ENCODE assay signal across 9 mouse cellular contexts in genomic region chr1:59009250-59009649, GRCm38 (mm10). TPM values are rescaled to one million over a fixed set of nuclear protein-coding genes. Genes with fewer than 3 reads are reported as not detected.
DNase-seq lines count a peak whose midpoint lies in the region; ATAC-seq lines count a peak whose summit lies in the region.
"Had no signal": no experiment of that assay in that cellular context is flagged by ENCODE, and none has a peak within 500 bp of the region (broad histone marks: within the 10 kb centered on the region; RNA-seq: fewer than 3 reads in every experiment).

No protein-coding gene starts in this region.

- intact Hi-C loops in gastrocnemius, postnatal 36 days (cut with DNase I) = loop anchor here (10.0 kb wide), 1 partner anchor 226 kb away; the partner anchor contains the start of gene Als2

- H3K4me3 ChIP-seq in kidney, embryonic 15.5 days (replicated peaks) = no peak overlapping the region

- H3K9ac ChIP-seq in kidney, embryonic 15.5 days = no peak overlapping the region

- H3K4me2 ChIP-seq in kidney, embryonic 15.5 days = no peak overlapping the region

- H3K9me3 ChIP-seq in kidney, embryonic 15.5 days (replicated peaks) = no peaks in the 10 kb centered on the region

- 41% methylated on average over 4 of the region's 4 CpGs for WGBS in kidney, embryonic 15.5 days

- H3K36me3 ChIP-seq in kidney, embryonic 15.5 days = no peaks in the 10 kb centered on the region

- no peaks in the 10 kb centered on the region for H3K27me3 ChIP-seq in kidney, embryonic 15.5 days

- H3K27ac ChIP-seq in kidney, embryonic 15.5 days = no peak overlapping the region

- ATAC-seq in kidney, embryonic 15.5 days (replicated peaks; ENCODE audit: low FRiP score) = no peak

- H3K4me1 ChIP-seq in kidney, embryonic 15.5 days = no peaks in the 10 kb centered on the region

- peak; percentile 20 for DNase-seq in kidney, adult 18-20 months
- DNase-seq in CD4-positive helper T cell, adult 2 months (ENCODE audit: low read depth, low spot score) = peak; percentile 7
- peak; percentile 22 for DNase-seq in R1 (ENCODE audit: low read depth, low spot score)
- DNase-seq in kidney, postnatal 25 days = peak; percentile 47 to 60
- no peak for DNase-seq in gastrocnemius, postnatal 36 days
- no peak for DNase-seq in T-cell, adult 2 months (ENCODE audit: low spot score)
- DNase-seq in urinary bladder, postnatal 10 days (ENCODE audit: low spot score) = no peak
- DNase-seq: cerebellum, adult 18-20 months had no signal

RNA-seq across cellular contexts. Expression of gene Stradb, which starts 35.9 kb away (rescaled TPM):
- 27.0 and 29.5 TPM in 2 replicates for polyA plus RNA-seq in kidney, embryonic 15.5 days (2015; fragmentation: Nextera tagmentation; extraction: Ambion mirVana)
- 100 to 1,000 TPM; 134 to 135 TPM for total RNA-seq in gastrocnemius, postnatal 36 days (2021)

RNA-seq across cellular contexts. Expression of gene Trak2, which starts 36.0 kb away (rescaled TPM):
- 14.3 and 15.1 TPM in 2 replicates for polyA plus RNA-seq in kidney, embryonic 15.5 days (2015; fragmentation: Nextera tagmentation; extraction: Ambion mirVana)
- total RNA-seq in gastrocnemius, postnatal 36 days (2021) = 10 to 100 TPM; 68.8 to 84.1 TPM

Comparison
In these comparisons a context has a peak if more than half of its experiments do, and no peak if none do; other contexts are left out.
1. DNase-seq: peak in kidney, adult 18-20 months (single experiment), CD4-positive helper T cell, adult 2 months (single experiment), R1 (single experiment) and kidney, postnatal 25 days (2 of 2); none in gastrocnemius, postnatal 36 days (0 of 2), T-cell, adult 2 months (single experiment) and urinary bladder, postnatal 10 days (single experiment).